Mouse (Mus musculus): ENCODE results near the gene Ifitm6.
"Not testable (repeated sequence)": the region's sequence is repeated elsewhere in the genome, so short reads cannot be mapped to it uniquely, and the experiment has no call there.

The Ifitm6 gene

GRCm38 (mm10) chr7:141009665-141010064 lies 8.1 kb downstream of the Ifitm6 start:
- in situ Hi-C loops (cut with MboI, MseI): loop anchor here (5.0 kb wide), 1 partner anchor 38 kb away; no protein-coding TSS in a partner anchor

GRCm38 (mm10) chr7:141008938-141009660 lies 8.6 kb downstream of the Ifitm6 start:
- in situ Hi-C loops (cut with MboI, MseI): no loop called here

- in situ Hi-C loops (cut with MboI, MseI): no loop called here
These were observed 9.4 kb downstream of the Ifitm6 start for GRCm38 (mm10) chr7:141008312-141008761.

GRCm38 (mm10) chr7:141006914-141007313 lies 10.8 kb downstream of the Ifitm6 start:
- in situ Hi-C loops (cut with MboI, MseI): no loop called here

- in situ Hi-C loops (cut with MboI, MseI): no loop called here
These were observed 11.3 kb downstream of the Ifitm6 start for GRCm38 (mm10) chr7:141006446-141006845.

- in situ Hi-C loops (cut with MboI, MseI): no loop called here
These were observed 14.3 kb downstream of the Ifitm6 start for GRCm38 (mm10) chr7:141003248-141004010.

- in situ Hi-C loops (cut with MboI, MseI): no loop called here
These were observed 16.6 kb downstream of the Ifitm6 start for GRCm38 (mm10) chr7:141000881-141001708.

GRCm38 (mm10) chr7:140998853-140999700 lies 18.6 kb downstream of the Ifitm6 start:
- in situ Hi-C loops (cut with MboI, MseI): no loop called here

- in situ Hi-C loops (cut with MboI, MseI): no loop called here
These were observed 19.9 kb downstream of the Ifitm6 start for GRCm38 (mm10) chr7:140997817-140998216.

- in situ Hi-C loops (cut with MboI, MseI): no loop called here
These were observed 26.5 kb downstream of the Ifitm6 start for GRCm38 (mm10) chr7:140991117-140991689.

GRCm38 (mm10) chr7:140990622-140991021 lies 27.1 kb downstream of the Ifitm6 start:
- in situ Hi-C loops (cut with MboI, MseI): no loop called here

GRCm38 (mm10) chr7:140990185-140990584 lies 27.5 kb downstream of the Ifitm6 start:
- in situ Hi-C loops (cut with MboI, MseI): no loop called here

- in situ Hi-C loops (cut with MboI, MseI): no loop called here
These were observed 28.7 kb downstream of the Ifitm6 start for GRCm38 (mm10) chr7:140989022-140989421.

- in situ Hi-C loops (cut with MboI, MseI): no loop called here
These were observed 30.3 kb downstream of the Ifitm6 start for GRCm38 (mm10) chr7:140987182-140988138.

- in situ Hi-C loops (cut with MboI, MseI): no loop called here
These were observed 34.8 kb downstream of the Ifitm6 start for GRCm38 (mm10) chr7:140982971-140983370.

- in situ Hi-C loops (cut with MboI, MseI): no loop called here
These were observed 36.0 kb downstream of the Ifitm6 start for GRCm38 (mm10) chr7:140981704-140982103.

GRCm38 (mm10) chr7:140976720-140977119 lies 41.0 kb downstream of the Ifitm6 start:
- in situ Hi-C loops (cut with MboI, MseI): not testable (repeated sequence)

GRCm38 (mm10) chr7:140975465-140975864 lies 42.3 kb downstream of the Ifitm6 start:
- in situ Hi-C loops (cut with MboI, MseI): no loop called here

- in situ Hi-C loops (cut with MboI, MseI): no loop called here
These were observed 42.8 kb downstream of the Ifitm6 start for GRCm38 (mm10) chr7:140974940-140975339.
